Mouse (Mus musculus) forebrain, embryonic 12.5 days (tissue): ENCODE measurements around the gene Igtp. TPM values are rescaled to one million over a fixed set of nuclear protein-coding genes. Genes with fewer than 3 reads are reported as not detected.
"Not testable (repeated sequence)": the region's sequence is repeated elsewhere in the genome, so short reads cannot be mapped to it uniquely, and the experiment has no call there.

Experiments
- ATAC-seq: fragments of 200-750 bp; cut with Nextera tagmentation; 2 replicates; pipeline ENCODE4 v1.8.0; 2017; ENCODE audit warnings: moderate TSS enrichment; ENCODE audit not compliant: low FRiP score
- H3K27ac ChIP-seq: fragments of 300-500 bp; sonication (generic); 2 replicates; pipeline ENCODE4 v1.5.1; 2016; ENCODE audit warnings: mild to moderate bottlenecking
- H3K27me3 ChIP-seq: fragments of 300-500 bp; sonication (generic); 2 replicates; pipeline ENCODE4 v1.6.1; 2016; ENCODE audit warnings: mild to moderate bottlenecking
- H3K36me3 ChIP-seq: fragments of 300-500 bp; sonication (generic); replicated peaks from 2 replicates; pipeline ENCODE4 v1.6.1; 2016; ENCODE audit warnings: mild to moderate bottlenecking
- H3K4me1 ChIP-seq: fragments of 300-500 bp; sonication (generic); 2 replicates; pipeline ENCODE4 v1.6.1; 2016
- H3K4me2 ChIP-seq: fragments of 300-500 bp; sonication (generic); 2 replicates; pipeline ENCODE4 v1.6.1; 2016; ENCODE audit warnings: mild to moderate bottlenecking, moderate library complexity
- H3K4me3 ChIP-seq: fragments of 300-500 bp; sonication (generic); replicated peaks from 2 replicates; pipeline ENCODE4 v1.5.1; 2016; ENCODE audit warnings: mild to moderate bottlenecking
- H3K9ac ChIP-seq: fragments of 300-500 bp; sonication (generic); 2 replicates; pipeline ENCODE4 v1.6.1; 2016; ENCODE audit warnings: mild to moderate bottlenecking
- H3K9me3 ChIP-seq: fragments of 300-500 bp; sonication (generic); 2 replicates; pipeline ENCODE4 v1.6.1; 2016
- WGBS: fragments of 180-500 bp; shearing (Covaris S2); methylation state at CpG from one replicate; pipeline ENCODE4 v1.1.7; 2016; 5-methylcytosine and 5-hydroxymethylcytosine counted together
- polyA plus RNA-seq: library from polyadenylated mRNA; unstranded; fragments of >200 nt; fragmentation: Nextera tagmentation; extraction: Ambion mirVana; gene quantifications from 2 replicates; pipeline ENCODE4 v1.2.1, GENCODE M21; 2016

Igtp gene
- polyA plus RNA-seq = 1.6 and 1.9 TPM in 2 replicates

DNA sequence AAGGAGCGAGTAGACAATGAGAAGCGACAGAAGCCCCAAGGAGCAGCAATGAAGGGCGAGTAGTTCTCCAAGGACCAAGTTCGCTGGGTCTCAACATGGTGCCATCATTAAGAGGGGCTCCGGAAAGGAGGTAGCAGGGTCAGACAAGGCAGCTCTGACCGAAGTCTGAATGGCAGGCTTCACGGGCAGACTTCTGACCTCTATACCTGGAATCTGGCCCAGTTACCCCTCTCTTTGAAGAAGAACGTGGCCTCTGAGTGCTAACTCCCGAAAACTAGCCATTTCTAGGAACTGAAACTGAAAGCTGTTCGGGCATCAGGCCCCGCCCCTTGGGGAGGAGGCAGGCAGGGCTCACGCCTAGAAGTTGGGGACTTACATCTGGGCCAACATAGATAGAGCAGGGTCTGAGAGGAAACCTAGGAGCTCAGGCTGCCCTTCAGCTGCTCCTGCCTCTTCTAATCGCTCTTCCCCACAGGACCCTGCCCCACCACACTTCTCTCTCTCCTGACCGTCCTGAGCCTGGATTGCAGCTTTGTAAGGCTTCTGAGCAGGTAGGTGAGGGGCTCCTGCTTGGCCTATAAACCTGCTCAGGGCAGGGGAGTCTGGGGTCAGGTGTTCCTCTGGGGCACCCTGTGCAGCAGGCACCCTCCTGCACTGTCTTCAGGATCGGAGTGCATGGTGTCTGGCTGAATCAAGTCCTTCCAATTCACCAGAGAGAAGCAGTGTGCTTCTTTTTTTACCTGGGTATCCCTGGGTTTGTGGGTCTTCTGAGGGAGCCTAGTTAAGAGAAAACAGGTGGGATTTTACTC, at the start of gene Igtp, which contains the start of gene Irgm2:
TSS of gene Igtp (plus strand) at position 328 of the 809 bp plus-strand sequence.
TSS of gene Irgm2 (plus strand) at position 390 of the 809 bp plus-strand sequence.
- H3K36me3 ChIP-seq, H3K4me1 ChIP-seq, H3K27ac ChIP-seq, ATAC-seq, H3K27me3 ChIP-seq, H3K9me3 ChIP-seq: not testable (repeated sequence)
- 11% methylated on average over 14 of the region's 15 CpGs for WGBS
- Histone ChIP-seq H3K9ac (peak within 1 kb of the TSS; percentile 56; the same call in 1 of the 2 replicates), H3K4me3 (peak within 1 kb of the TSS; percentile 47), H3K4me2 (peak within 1 kb of the TSS; percentile 59)

DNA sequence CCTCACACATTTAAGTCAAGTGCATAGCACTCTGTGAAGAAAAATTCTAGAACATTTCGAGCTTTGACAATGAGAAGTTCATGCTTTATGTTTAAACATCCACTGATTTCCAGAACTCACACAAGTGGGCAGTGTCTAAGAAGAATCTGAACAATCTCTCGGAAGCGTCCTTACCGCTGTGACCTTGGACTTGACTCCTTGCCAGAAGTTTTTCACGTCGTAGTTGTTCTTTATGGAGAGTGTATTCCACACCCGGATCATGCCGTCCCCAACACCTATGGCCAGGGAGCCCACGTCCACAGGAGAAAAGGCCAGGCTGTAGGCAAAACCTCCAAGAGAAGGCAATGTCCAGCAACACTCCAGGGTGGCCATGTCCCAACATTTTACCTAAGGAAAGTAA, 43.9 kb upstream of the Igtp start:
- H3K9ac ChIP-seq = no peak overlapping the region
- no peak overlapping the region for H3K27ac ChIP-seq
- no peak overlapping the region for H3K4me2 ChIP-seq
- WGBS = 93% methylated on average over 9 of the region's 9 CpGs
- ATAC-seq = no peak
- no peaks in the 10 kb centered on the region for H3K4me1 ChIP-seq
- H3K36me3 ChIP-seq = peaks cover 75% of the 10 kb centered on the region
- no peaks in the 10 kb centered on the region for H3K9me3 ChIP-seq
- H3K4me3 ChIP-seq = no peak overlapping the region
- H3K27me3 ChIP-seq = no peaks in the 10 kb centered on the region

DNA sequence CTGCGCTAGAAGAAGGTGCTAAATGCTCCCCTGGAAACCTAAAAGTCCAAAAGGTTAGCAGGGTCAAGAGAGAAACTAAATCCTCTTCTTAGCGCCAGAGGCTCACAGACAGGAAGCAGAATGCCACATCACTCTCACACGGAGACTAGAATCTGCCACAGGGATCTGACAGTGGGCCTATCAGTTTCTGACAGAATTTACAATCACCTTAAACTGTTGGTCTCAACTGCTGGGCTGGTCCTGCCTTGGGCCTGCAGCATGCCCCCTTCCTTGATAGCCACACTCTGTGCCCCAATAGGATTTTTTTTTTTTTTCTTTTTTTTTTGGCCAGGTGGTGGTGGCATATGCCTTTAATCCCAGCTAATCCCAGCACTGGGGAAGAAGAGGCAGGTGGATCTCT, 42.5 kb upstream of the Igtp start:
- 91% methylated on average over 3 of the region's 3 CpGs for WGBS
- Histone ChIP-seq H3K27ac (no peak overlapping the region), H3K4me2 (no peak overlapping the region), H3K9me3 (no peaks in the 10 kb centered on the region), H3K36me3 (peaks cover 75% of the 10 kb centered on the region), H3K9ac (no peak overlapping the region), H3K4me1 (no peaks in the 10 kb centered on the region), H3K4me3 (no peak overlapping the region), H3K27me3 (no peaks in the 10 kb centered on the region)
- ATAC-seq = no peak

DNA sequence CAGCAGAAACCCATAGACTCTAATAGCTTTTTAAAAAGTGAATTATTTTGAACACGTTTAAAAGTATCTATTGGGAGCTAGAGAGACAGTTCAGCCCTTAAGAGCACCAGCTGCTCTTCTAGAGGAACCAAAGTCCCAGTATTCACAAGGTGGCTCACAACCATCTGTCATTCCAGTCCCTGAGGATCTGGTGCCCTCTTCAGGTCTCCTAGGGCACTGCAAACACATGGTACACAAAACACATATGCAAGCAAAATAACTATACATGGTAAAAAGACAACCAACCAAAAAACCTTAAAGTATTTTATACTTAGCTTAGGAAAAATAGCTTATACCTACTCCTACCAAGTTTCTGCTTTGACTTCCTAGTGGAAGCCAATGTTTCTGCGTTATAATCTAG, 34.3 kb upstream of the Igtp start:
- Histone ChIP-seq H3K36me3 (peaks cover 60% of the 10 kb centered on the region), H3K9ac (no peak overlapping the region)
- ATAC-seq = no peak

DNA sequence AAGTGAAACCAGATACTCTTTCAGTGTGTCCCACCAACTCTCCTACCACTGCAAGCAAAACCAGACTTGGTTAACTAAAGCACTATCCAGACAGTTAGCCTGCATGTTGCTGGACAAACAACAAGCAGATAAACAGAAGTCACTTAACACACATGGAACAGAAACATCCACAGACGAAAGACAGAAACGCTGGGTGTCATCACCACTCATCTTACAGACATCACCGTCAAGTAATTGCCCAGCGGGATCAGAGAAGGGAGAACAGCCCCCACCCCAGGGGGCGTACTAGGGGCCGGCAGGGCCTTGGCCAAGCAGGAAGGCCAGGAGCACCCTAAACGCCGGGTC, 31.6 kb upstream of the Igtp start:
- Histone ChIP-seq H3K27ac (peak overlapping the region; percentile 66), H3K4me1 (peaks cover 22% of the 10 kb centered on the region), H3K36me3 (peaks cover 36% of the 10 kb centered on the region), H3K4me3 (peak overlapping the region; percentile 93), H3K9me3 (0 out of 2 replicates have a peak, but pooled peaks cover 3% of the 10 kb centered on the region), H3K4me2 (peak overlapping the region; percentile 80), H3K27me3 (no peaks in the 10 kb centered on the region), H3K9ac (peak overlapping the region; percentile 82)
- WGBS = 0% methylated on average over 8 of the region's 8 CpGs
- no peak; the same call in 1 of the 2 replicates for ATAC-seq

More for the DNA sequence above, 34.3 kb upstream of the Igtp start:
- Histone ChIP-seq H3K4me3 (no peak overlapping the region), H3K9me3 (0 out of 2 replicates have a peak, but pooled peaks cover 3% of the 10 kb centered on the region), H3K27me3 (no peaks in the 10 kb centered on the region), H3K4me2 (no peak overlapping the region), H3K27ac (no peak overlapping the region), H3K4me1 (peaks cover 10% of the 10 kb centered on the region)
- WGBS = 90% methylated on average over 2 of the region's 2 CpGs

DNA sequence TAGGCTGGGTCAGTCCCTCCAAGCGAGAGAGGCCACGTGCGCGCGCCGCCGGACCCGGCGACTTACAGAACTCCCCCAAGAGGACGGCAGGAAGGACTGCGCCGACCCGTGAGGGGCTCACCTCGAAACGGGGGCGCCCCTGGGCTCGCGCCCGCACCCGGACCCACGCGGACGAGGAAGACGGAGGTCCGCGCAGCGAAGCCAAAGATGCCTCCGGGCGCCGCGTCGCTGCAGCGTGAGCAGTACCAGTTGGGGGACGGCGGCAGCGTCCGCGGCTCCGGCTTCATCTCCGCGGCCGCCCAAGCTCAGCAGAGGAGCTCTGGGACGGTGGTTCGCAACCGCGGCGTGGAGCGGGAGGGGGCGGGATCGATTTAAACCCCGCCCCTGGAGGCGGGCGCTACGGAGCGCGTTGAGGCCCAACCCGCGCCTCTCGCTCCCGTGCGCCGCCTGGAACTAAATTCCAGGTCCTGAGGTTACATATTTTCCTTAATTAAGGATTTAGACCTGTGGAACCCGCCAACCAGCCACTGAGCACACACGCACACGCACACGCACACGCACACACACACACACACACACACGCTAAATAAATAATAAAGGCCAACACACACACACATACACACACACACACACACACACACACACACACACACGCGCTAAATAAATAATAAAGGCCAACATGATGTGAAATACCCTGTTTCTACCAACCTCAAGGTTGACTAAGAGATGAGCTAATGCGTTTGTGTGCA, 31.0 kb upstream of the Igtp start, which contains the start of gene Gemin5:
TSS of gene Gemin5 (minus strand) at position 373 of the 749 bp plus-strand sequence.
- Histone ChIP-seq H3K27ac (peak within 1 kb of the TSS; percentile 66), H3K9me3 (0 out of 2 replicates have a peak, but pooled peaks cover 3% of the 10 kb centered on the region), H3K36me3 (peaks cover 36% of the 10 kb centered on the region), H3K4me1 (peaks cover 23% of the 10 kb centered on the region), H3K4me3 (peak within 1 kb of the TSS; percentile 93), H3K9ac (peak within 1 kb of the TSS; percentile 82), H3K27me3 (no peaks in the 10 kb centered on the region), H3K4me2 (peak within 1 kb of the TSS; percentile 80)
- WGBS = 1% methylated on average over 70 of the region's 71 CpGs
- peak; percentile 88 for ATAC-seq

DNA sequence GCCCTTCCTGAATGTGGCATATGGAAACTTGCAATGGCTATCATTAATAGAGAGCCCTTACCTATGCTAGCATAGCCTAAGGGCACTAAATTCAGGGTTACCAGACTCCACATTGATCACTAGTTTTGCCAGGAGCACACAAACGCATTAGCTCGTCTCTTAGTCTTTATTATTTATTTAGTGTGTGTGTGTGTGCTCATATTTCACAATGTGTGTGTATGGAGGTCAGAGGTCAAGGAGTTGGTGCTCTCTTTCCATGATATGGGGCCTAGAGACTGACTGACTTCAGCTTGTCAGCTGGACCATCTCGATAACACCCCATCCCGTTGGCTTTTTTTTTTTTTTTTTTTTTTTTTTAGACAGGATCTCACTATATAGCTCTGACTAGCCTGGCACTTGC, 29.7 kb upstream of the Igtp start:
- Histone ChIP-seq H3K9me3 (0 out of 2 replicates have a peak, but pooled peaks cover 3% of the 10 kb centered on the region), H3K27me3 (no peaks in the 10 kb centered on the region), H3K4me3 (no peak overlapping the region), H3K4me2 (no peak overlapping the region), H3K9ac (no peak overlapping the region), H3K36me3 (peaks cover 37% of the 10 kb centered on the region), H3K27ac (no peak overlapping the region), H3K4me1 (peaks cover 23% of the 10 kb centered on the region)
- no peak for ATAC-seq
- 92% methylated on average over 3 of the region's 4 CpGs for WGBS

DNA sequence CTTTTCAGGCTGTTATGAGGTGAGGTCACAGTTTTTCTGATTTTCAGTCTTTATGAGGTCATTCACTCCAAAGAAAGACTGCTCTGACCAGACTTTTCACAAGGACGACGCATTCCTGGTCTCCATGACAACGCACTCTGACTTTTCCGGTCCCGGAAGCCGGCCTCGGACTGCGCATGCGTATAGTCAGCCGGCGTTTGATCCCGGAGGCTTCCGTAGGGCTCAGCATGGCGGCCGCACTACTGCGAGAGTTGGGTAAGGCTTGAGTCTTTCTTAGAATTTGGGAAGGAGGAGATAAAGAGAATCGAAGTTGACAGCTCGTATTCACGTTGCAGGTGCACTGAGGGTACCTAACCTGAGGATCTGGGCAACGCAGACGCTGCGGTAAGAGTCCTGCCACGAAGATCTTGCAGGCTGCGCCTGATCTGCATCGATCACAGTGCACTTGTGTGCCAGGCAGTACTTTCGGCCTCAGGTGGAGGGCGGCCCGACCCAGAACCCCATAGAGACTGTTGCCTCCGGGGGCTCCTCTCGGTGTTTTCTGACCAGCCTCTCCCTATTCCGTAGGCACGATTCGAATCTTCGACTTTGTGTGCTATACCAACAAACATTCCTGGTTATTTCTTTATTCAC, 27.8 kb upstream of the Igtp start, which contains the start of gene Mrpl22:
TSS of gene Mrpl22 (plus strand) at position 203 of the 633 bp plus-strand sequence.
- Histone ChIP-seq H3K4me1 (peaks cover 23% of the 10 kb centered on the region), H3K4me2 (peak within 1 kb of the TSS; percentile 79)

DNA sequence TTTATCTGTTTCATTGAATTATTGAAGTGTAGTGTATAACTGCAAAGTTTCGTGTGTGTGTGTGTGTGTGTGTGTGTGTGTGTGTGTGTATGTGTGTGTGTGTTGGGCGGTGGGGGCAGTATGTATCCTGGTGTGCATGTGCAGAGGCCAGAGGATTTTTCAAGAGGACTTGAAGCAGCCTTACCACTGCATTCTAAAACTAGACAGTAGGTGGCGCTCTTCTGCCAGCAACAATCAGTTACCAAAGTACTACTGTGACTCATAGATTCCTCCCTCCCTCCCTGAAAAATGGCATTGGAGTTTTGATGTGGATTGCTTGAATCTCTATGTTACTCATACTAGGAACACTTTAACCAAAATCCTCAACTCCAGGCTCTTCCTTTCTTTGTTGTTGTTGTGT, 19.8 kb upstream of the Igtp start:
- H3K4me3 ChIP-seq = no peak overlapping the region
- ATAC-seq = no peak
- no peaks in the 10 kb centered on the region for H3K9me3 ChIP-seq
- no peaks in the 10 kb centered on the region for H3K4me1 ChIP-seq
- H3K27me3 ChIP-seq = no peaks in the 10 kb centered on the region
- peaks cover 43% of the 10 kb centered on the region for H3K36me3 ChIP-seq
- H3K27ac ChIP-seq = no peak overlapping the region
- WGBS = 28% methylated on average over 3 of the region's 3 CpGs
- no peak overlapping the region for H3K9ac ChIP-seq
- no peak overlapping the region for H3K4me2 ChIP-seq

More for the DNA sequence above, 27.8 kb upstream of the Igtp start, which contains the start of gene Mrpl22:
- Histone ChIP-seq H3K4me3 (peak within 1 kb of the TSS; percentile 61), H3K9me3 (no peaks in the 10 kb centered on the region), H3K9ac (peak within 1 kb of the TSS; percentile 75), H3K36me3 (peaks cover 35% of the 10 kb centered on the region), H3K27me3 (no peaks in the 10 kb centered on the region), H3K27ac (no peak within 1 kb of the TSS)
- under 1% methylated on average over 34 of the region's 34 CpGs for WGBS
- peak; percentile 76 for ATAC-seq

DNA sequence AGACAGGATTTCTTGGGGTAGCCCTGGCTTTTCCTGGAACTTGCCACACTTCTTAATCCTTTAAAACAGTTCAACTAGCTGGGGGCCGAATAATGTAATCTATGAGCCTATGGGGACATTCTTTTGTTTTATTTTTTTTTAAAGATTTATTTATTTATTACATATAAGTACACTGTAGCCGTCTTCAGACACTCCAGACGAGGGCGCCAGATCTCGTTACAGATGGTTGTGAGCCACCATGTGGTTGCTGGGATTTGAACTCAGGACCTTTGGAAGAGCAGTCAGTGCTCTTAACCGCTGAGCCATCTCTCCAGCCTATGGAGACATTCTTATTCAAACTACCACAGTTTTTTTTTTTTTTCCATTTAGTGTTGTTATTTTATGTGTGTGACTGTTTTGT, 19.4 kb upstream of the Igtp start:
- not testable (repeated sequence) for ATAC-seq, H3K27me3 ChIP-seq, H3K4me1 ChIP-seq, H3K27ac ChIP-seq, H3K4me3 ChIP-seq, H3K9me3 ChIP-seq, H3K9ac ChIP-seq, H3K4me2 ChIP-seq
- H3K36me3 ChIP-seq = peaks cover 41% of the 10 kb centered on the region
- 93% methylated on average over 6 of the region's 6 CpGs for WGBS

DNA sequence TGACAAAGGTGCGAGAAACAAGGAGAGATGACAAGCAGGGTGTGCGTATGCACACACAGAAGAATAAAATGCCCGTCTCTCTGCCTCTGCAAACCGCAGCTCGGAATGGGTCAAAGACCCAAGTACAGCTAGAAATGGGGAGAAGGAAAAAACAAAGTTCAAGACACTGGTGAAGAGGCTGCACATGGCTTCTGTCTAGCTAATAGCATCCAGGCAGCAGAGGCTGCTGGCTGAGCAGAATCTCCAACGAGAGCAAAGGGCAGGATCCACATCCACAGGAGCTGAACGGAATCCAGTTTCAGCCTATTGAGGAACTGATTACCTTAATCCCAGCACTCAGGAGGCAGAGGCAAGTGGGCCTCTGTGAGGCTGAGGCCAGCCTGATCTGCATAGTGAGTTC, 18.6 kb upstream of the Igtp start:
- H3K4me2 ChIP-seq = no peak overlapping the region
- WGBS = 91% methylated on average over 7 of the region's 7 CpGs
- no peaks in the 10 kb centered on the region for H3K4me1 ChIP-seq
- H3K9me3 ChIP-seq = no peaks in the 10 kb centered on the region
- no peaks in the 10 kb centered on the region for H3K27me3 ChIP-seq
- no peak for ATAC-seq
- no peak overlapping the region for H3K4me3 ChIP-seq
- H3K36me3 ChIP-seq = peaks cover 34% of the 10 kb centered on the region
- H3K27ac ChIP-seq = no peak overlapping the region
- no peak overlapping the region for H3K9ac ChIP-seq

DNA sequence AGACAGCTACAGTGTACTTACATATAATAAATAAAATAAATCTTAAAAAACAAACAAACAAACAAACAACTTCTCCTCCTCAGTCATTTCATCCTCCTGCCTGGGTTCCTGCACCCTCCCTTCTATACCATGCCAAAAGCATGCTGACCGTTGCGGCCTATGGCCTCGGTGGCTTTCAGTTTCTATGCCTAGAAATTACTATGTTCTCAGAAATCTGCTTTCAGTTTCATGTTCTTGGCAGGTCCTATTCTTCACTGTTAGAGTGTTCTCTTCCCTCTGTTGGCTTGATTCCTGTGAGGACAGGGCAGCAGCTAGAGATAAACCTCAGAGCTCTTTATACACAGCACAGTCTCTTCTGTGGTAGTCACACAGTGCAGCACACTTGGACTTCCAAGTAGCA, 15.8 kb upstream of the Igtp start:
- no peak overlapping the region for H3K9ac ChIP-seq
- no peaks in the 10 kb centered on the region for H3K4me1 ChIP-seq
- peaks cover 7% of the 10 kb centered on the region for H3K36me3 ChIP-seq
- ATAC-seq = no peak
- no peak overlapping the region for H3K4me3 ChIP-seq
- no peaks in the 10 kb centered on the region for H3K9me3 ChIP-seq
- no peak overlapping the region for H3K27ac ChIP-seq
- H3K27me3 ChIP-seq = no peaks in the 10 kb centered on the region
- no peak overlapping the region for H3K4me2 ChIP-seq
- 94% methylated on average over 3 of the region's 3 CpGs for WGBS
